Mouse (Mus musculus) MEL (cell line): ENCODE data around the gene H2-DMa. TPM values are rescaled to one million over a fixed set of nuclear protein-coding genes. Genes with fewer than 3 reads are reported as not detected.

Source experiments
- DNase-seq: peaks from one replicate; pipeline ENCODE4 v3.0.0; 2011; ENCODE audit warnings: low read depth, low spot score
- H3K27ac ChIP-seq: 2 replicates; pipeline ENCODE4 v1.5.1; 2012; ENCODE audit warnings: low read depth, mild to moderate bottlenecking, control low read depth, low read length, moderate library complexity; ENCODE audit not compliant: control insufficient read depth
- H3K27me3 ChIP-seq, 2 experiments: fragments of 150-350 bp in 1 of 2; sonication (generic) in 1 of 2; 2 replicates each; pipeline ENCODE4 v1.6.1; 2012; ENCODE audit warnings: low read length in 2 of 2, mild to moderate bottlenecking in 2 of 2, improper control_type of control experiment in 1 of 2, moderate library complexity in 1 of 2; ENCODE audit not compliant: insufficient read depth in 2 of 2, control insufficient read depth in 1 of 2
- H3K36me3 ChIP-seq, 2 experiments: 2 replicates each; pipeline ENCODE4 v1.6.1; 2012 to 2014; ENCODE audit warnings: low read length in 2 of 2, improper control_type of control experiment in 1 of 2, inconsistent platforms in 1 of 2, mild to moderate bottlenecking in 1 of 2; ENCODE audit not compliant: insufficient read depth in 2 of 2, control insufficient read depth in 1 of 2
- H3K4me1 ChIP-seq, 2 experiments: fragments of 150-350 bp in 1 of 2; sonication (generic) in 1 of 2; 2 replicates each; pipeline ENCODE4 v1.6.1; 2012; ENCODE audit warnings: low read length in 2 of 2, improper control_type of control experiment in 1 of 2, mild to moderate bottlenecking in 1 of 2; ENCODE audit not compliant: insufficient read depth in 2 of 2, control insufficient read depth in 1 of 2
- H3K4me3 ChIP-seq, 2 experiments: fragments of 150-350 bp in 1 of 2; sonication (generic) in 1 of 2; 2 replicates each; pipeline ENCODE4 v1.5.1; 2012; ENCODE audit warnings: low read depth in 2 of 2, low read length in 2 of 2, mild to moderate bottlenecking in 2 of 2, moderate library complexity in 2 of 2, control low read depth in 1 of 2, improper control_type of control experiment in 1 of 2; ENCODE audit not compliant: control insufficient read depth in 1 of 2, insufficient read depth in 1 of 2
- H3K79me2 ChIP-seq: 2 replicates; pipeline ENCODE4 v1.6.1; 2012; ENCODE audit warnings: mild to moderate bottlenecking, low read length, moderate library complexity; ENCODE audit not compliant: control insufficient read depth, poor library complexity, insufficient read depth
- H3K9ac ChIP-seq: 2 replicates; pipeline ENCODE4 v1.6.1; 2012; ENCODE audit warnings: low read depth, mild to moderate bottlenecking, control low read depth, low read length, moderate library complexity; ENCODE audit not compliant: control insufficient read depth, poor library complexity, severe bottlenecking
- H3K9me3 ChIP-seq: fragments of 150-350 bp; sonication (generic); replicated peaks from 2 replicates; pipeline ENCODE4 v1.6.1; 2012; ENCODE audit warnings: mild to moderate bottlenecking, low read length, improper control_type of control experiment, moderate library complexity; ENCODE audit not compliant: insufficient read depth
- CHD1 ChIP-seq: IDR thresholded peaks from 2 replicates; pipeline ENCODE4 v1.6.1; 2012; ENCODE audit warnings: low read depth, mild to moderate bottlenecking, inconsistent platforms, low read length, improper control_type of control experiment
- CHD2 ChIP-seq: IDR thresholded peaks from 2 replicates; pipeline ENCODE4 v1.6.1; 2011; ENCODE audit warnings: low read length, improper control_type of control experiment
- CTCF ChIP-seq, 3 experiments: IDR thresholded peaks in 2 of 3; conservative IDR thresholded peaks in 1 of 3; 2 replicates each; pipeline ENCODE4 v1.5.1; 2011 to 2012; ENCODE audit warnings: low read length in 3 of 3, low read depth in 2 of 3, mild to moderate bottlenecking in 2 of 3, improper control_type of control experiment in 1 of 3, inconsistent platforms in 1 of 3, mixed read lengths in 1 of 3, moderate library complexity in 1 of 3; ENCODE audit not compliant: control insufficient read depth in 1 of 3, insufficient read depth in 1 of 3, poor library complexity in 1 of 3, severe bottlenecking in 1 of 3
- EP300 ChIP-seq, 2 experiments: IDR thresholded peaks; 2 replicates each; pipeline ENCODE4 v1.6.1; 2011; ENCODE audit warnings: improper control_type of control experiment in 2 of 2, low read length in 2 of 2, low read depth in 1 of 2, mild to moderate bottlenecking in 1 of 2
- ETS1 ChIP-seq: IDR thresholded peaks from 2 replicates; pipeline ENCODE4 v1.6.1; 2012; ENCODE audit warnings: low read depth, mild to moderate bottlenecking, inconsistent platforms, low read length, improper control_type of control experiment, moderate library complexity
- GABPA ChIP-seq: IDR thresholded peaks from 2 replicates; pipeline ENCODE4 v1.6.1; 2012; ENCODE audit warnings: low read depth, mild to moderate bottlenecking, inconsistent platforms, low read length, improper control_type of control experiment, moderate library complexity
- GATA1 ChIP-seq: IDR thresholded peaks from 2 replicates; pipeline ENCODE4 v1.6.1; 2011; ENCODE audit warnings: low read depth, low read length, improper control_type of control experiment
- HCFC1 ChIP-seq: IDR thresholded peaks from 2 replicates; pipeline ENCODE4 v1.6.1; 2012; ENCODE audit warnings: low read depth, mild to moderate bottlenecking, inconsistent platforms, low read length, improper control_type of control experiment, moderate library complexity
- JUND ChIP-seq: IDR thresholded peaks from 2 replicates; pipeline ENCODE4 v1.6.1; 2011; ENCODE audit warnings: low read depth, mild to moderate bottlenecking, improper control_type of control experiment, low read length
- KAT2A ChIP-seq: conservative IDR thresholded peaks from 2 replicates; pipeline ENCODE4 v1.6.1; 2012; ENCODE audit warnings: low read depth, low read length, improper control_type of control experiment, inconsistent platforms
- MAFK ChIP-seq: IDR thresholded peaks from 2 replicates; pipeline ENCODE4 v1.6.1; 2011; ENCODE audit warnings: low read depth, mild to moderate bottlenecking, low read length, improper control_type of control experiment, borderline replicate concordance
- MAZ ChIP-seq: IDR thresholded peaks from 2 replicates; pipeline ENCODE4 v1.6.1; 2012; ENCODE audit warnings: low read depth, mild to moderate bottlenecking, inconsistent platforms, low read length, improper control_type of control experiment
- MEF2A ChIP-seq: IDR thresholded peaks from 2 replicates; pipeline ENCODE4 v1.6.1; 2014; ENCODE audit warnings: low read depth, mild to moderate bottlenecking, inconsistent platforms, low read length, improper control_type of control experiment; ENCODE audit not compliant: poor library complexity, insufficient replicate concordance, severe bottlenecking; ENCODE audit errors: extremely low read depth
- MXI1 ChIP-seq: IDR thresholded peaks from 2 replicates; pipeline ENCODE4 v1.6.1; 2011; ENCODE audit warnings: mild to moderate bottlenecking, low read depth, low read length, improper control_type of control experiment
- MYB ChIP-seq: IDR thresholded peaks from 2 replicates; pipeline ENCODE4 v1.6.1; 2011; ENCODE audit warnings: mild to moderate bottlenecking, low read depth, low read length, improper control_type of control experiment
- MYC ChIP-seq: IDR thresholded peaks from 2 replicates; pipeline ENCODE4 v1.6.1; 2011; ENCODE audit warnings: low read depth, mild to moderate bottlenecking, low read length, improper control_type of control experiment, moderate library complexity
- NELFE ChIP-seq: IDR thresholded peaks from 2 replicates; pipeline ENCODE4 v1.6.1; 2011; ENCODE audit warnings: low read depth, low read length, improper control_type of control experiment
- NRF1 ChIP-seq: IDR thresholded peaks from 2 replicates; pipeline ENCODE4 v1.6.1; 2014; ENCODE audit warnings: low read depth, mild to moderate bottlenecking, inconsistent platforms, low read length, improper control_type of control experiment, moderate library complexity; ENCODE audit not compliant: poor library complexity, insufficient read depth, severe bottlenecking
- POLR2A ChIP-seq, 2 experiments: IDR thresholded peaks; 2 replicates each; pipeline ENCODE4 v1.6.1; 2011 to 2012; ENCODE audit warnings: low read length in 2 of 2, mild to moderate bottlenecking in 2 of 2, control low read depth in 1 of 2, improper control_type of control experiment in 1 of 2, low read depth in 1 of 2, moderate library complexity in 1 of 2; ENCODE audit not compliant: control insufficient read depth in 1 of 2, insufficient read depth in 1 of 2, poor library complexity in 1 of 2
- POLR2AphosphoS5 ChIP-seq: IDR thresholded peaks from 2 replicates; pipeline ENCODE4 v1.6.1; 2012; ENCODE audit warnings: low read depth, borderline replicate concordance, mild to moderate bottlenecking, inconsistent platforms, low read length, moderate library complexity, mixed read lengths
- RAD21 ChIP-seq: IDR thresholded peaks from 2 replicates; pipeline ENCODE4 v1.6.1; 2011; ENCODE audit warnings: mild to moderate bottlenecking, low read depth, low read length, improper control_type of control experiment
- RCOR1 ChIP-seq: IDR thresholded peaks from 2 replicates; pipeline ENCODE4 v1.6.1; 2012; ENCODE audit warnings: low read depth, mild to moderate bottlenecking, inconsistent platforms, low read length, improper control_type of control experiment
- SIN3A ChIP-seq: IDR thresholded peaks from 2 replicates; pipeline ENCODE4 v1.6.1; 2012; ENCODE audit warnings: low read length, improper control_type of control experiment, inconsistent platforms
- SMC3 ChIP-seq: IDR thresholded peaks from 2 replicates; pipeline ENCODE4 v1.6.1; 2011; ENCODE audit warnings: low read depth, low read length, improper control_type of control experiment
- TAL1 ChIP-seq: IDR thresholded peaks from 2 replicates; pipeline ENCODE4 v1.6.1; 2012; ENCODE audit warnings: mild to moderate bottlenecking, inconsistent platforms, low read length, moderate library complexity, mixed read lengths
- TBP ChIP-seq: IDR thresholded peaks from 2 replicates; pipeline ENCODE4 v1.8.0; 2011; ENCODE audit warnings: low read depth, low read length, improper control_type of control experiment
- TCF12 ChIP-seq: IDR thresholded peaks from 2 replicates; pipeline ENCODE4 v1.6.1; 2014; ENCODE audit warnings: low read depth, mild to moderate bottlenecking, inconsistent platforms, low read length, improper control_type of control experiment, moderate library complexity
- UBTF ChIP-seq: IDR thresholded peaks from 2 replicates; pipeline ENCODE4 v1.6.1; 2012; ENCODE audit warnings: low read depth, mild to moderate bottlenecking, inconsistent platforms, low read length, improper control_type of control experiment, moderate library complexity, borderline replicate concordance; ENCODE audit not compliant: insufficient read depth
- USF1 ChIP-seq: IDR thresholded peaks from 2 replicates; pipeline ENCODE4 v1.6.1; 2014; ENCODE audit warnings: low read depth, mild to moderate bottlenecking, inconsistent platforms, low read length, improper control_type of control experiment, moderate library complexity
- ZC3H11A ChIP-seq: IDR thresholded peaks from 2 replicates; pipeline ENCODE4 v1.6.1; 2012; ENCODE audit warnings: low read depth, mild to moderate bottlenecking, inconsistent platforms, low read length, improper control_type of control experiment
- ZKSCAN1 ChIP-seq: IDR thresholded peaks from 2 replicates; pipeline ENCODE4 v1.6.1; 2012; ENCODE audit warnings: low read depth, mild to moderate bottlenecking, inconsistent platforms, low read length, improper control_type of control experiment, moderate library complexity
- polyA plus RNA-seq, 2 experiments: library from polyadenylated mRNA; stranded (reverse) in 1 of 2; unstranded in 1 of 2; fragments of >175 nt in 1 of 2; fragments of >200 nt in 1 of 2; gene quantifications; 2 replicates each; pipeline versions ENCODE4 v1.2.1 to v1.2.4; 2012; ENCODE audit warnings: low replicate concordance in 2 of 2, low read depth in 1 of 2; ENCODE audit not compliant: insufficient read length in 2 of 2, insufficient read depth in 1 of 2, missing spikeins in 1 of 2
- total RNA-seq: library from RNA; depleted of rRNA; stranded (reverse); fragments of 300-350 nt; gene quantifications from 2 replicates; pipeline ENCODE4 v1.2.3, GENCODE M21; 2012

The H2-DMa gene
- total and polyA plus RNA-seq, 3 experiments: 38.3 to 38.7 TPM; not detected in 1

DNA sequence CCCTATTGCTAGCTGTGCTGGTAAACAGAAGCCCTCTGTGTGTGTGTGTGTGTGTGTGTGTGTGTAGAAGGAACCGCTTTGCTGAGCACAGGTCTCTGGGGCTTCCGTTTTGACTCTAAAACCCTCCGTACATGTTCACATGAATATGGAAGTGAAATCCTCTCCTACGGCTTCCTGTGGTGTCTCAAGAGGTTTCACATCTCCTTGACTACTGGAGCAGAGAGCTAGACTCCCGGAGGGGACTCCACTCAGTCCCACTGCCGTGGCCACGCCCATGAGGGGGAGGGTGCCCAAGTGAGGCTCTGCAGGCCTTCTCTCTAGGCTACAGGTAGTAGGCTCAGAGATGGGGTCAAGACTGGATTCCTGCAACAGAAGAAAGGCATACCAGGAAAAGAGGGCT is 23.7 kb downstream of the H2-DMa start, which contains the start of gene H2-DMb2 (continued):
- TF ChIP-seq KAT2A (no peak), EP300 (IDR thresholded peaks at IDR 0.05; ENCODE audit: low read depth in 1 of 2, low read length in 2 of 2) (0 out of 4 replicates have a peak, but pooled peaks of 1 of the 2 experiments have one; percentile 1), ZKSCAN1 (no peak), RCOR1 (no peak), SMC3 (no peak), MXI1 (no peak; the same call in none of the 2 replicates), TCF12 (no peak), POLR2A (IDR thresholded peaks at IDR 0.05; ENCODE audit: control insufficient read depth in 1 of 2, insufficient read depth in 1 of 2, low read depth in 1 of 2, low read length in 2 of 2, poor library complexity in 1 of 2) (peak in 1 of 2 experiments; percentile 55; a peak in 2 of 4 replicates), POLR2AphosphoS5 (no peak), GABPA (no peak), UBTF (no peak), MYB (no peak), NELFE (no peak; the same call in 1 of the 2 replicates)

DNA sequence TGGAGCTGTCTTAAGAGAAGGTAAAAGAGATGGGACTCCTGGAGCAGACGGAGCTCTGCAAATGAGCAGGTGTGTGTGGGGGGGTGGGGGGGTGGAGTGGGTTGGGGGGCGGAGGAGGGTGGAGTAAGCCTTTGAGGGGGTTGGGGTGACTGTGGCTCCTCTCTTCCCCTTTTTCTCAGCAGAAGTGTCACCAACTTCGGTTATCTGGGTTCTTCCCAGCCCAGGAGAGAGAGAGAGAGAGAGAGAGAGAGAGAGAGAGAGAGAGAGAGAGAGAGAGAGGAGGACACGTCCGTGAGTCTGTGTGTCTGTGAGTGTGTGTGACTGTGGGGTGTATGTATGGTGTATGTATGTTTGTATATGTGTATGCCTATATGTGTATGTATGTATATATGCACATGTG is 24.1 kb downstream of the H2-DMa start:
- Histone ChIP-seq H3K36me3 (peaks cover 0 to 20% of the 10 kb centered on the region in 2 experiments; a peak in 2 of 4 replicates), H3K4me3 (peak overlapping the region; percentile 30 to 40), H3K4me1 (peaks cover 19 to 36% of the 10 kb centered on the region in 2 experiments), H3K79me2 (no peaks in the 10 kb centered on the region), H3K9ac (peak overlapping the region; percentile 44), H3K27me3 (no peaks in the 10 kb centered on the region), H3K9me3 (no peaks in the 10 kb centered on the region), H3K27ac (peak overlapping the region; percentile 71)
- DNase-seq: peak; percentile 84
- TF ChIP-seq CTCF (IDR thresholded peaks at IDR 0.05 in 2 of 3, conservative IDR thresholded peaks at IDR 0.05 in 1 of 3; ENCODE audit: control insufficient read depth in 1 of 3, insufficient read depth in 1 of 3, low read depth in 2 of 3, low read length in 3 of 3, poor library complexity in 1 of 3, severe bottlenecking in 1 of 3) (no peak), TBP (0 out of 2 replicates have a peak, but pooled peaks have one; percentile 41), POLR2A (IDR thresholded peaks at IDR 0.05; ENCODE audit: control insufficient read depth in 1 of 2, insufficient read depth in 1 of 2, low read depth in 1 of 2, low read length in 2 of 2, poor library complexity in 1 of 2) (no peak), JUND (peak; percentile 100), MYC (0 out of 2 replicates have a peak, but pooled peaks have one; percentile 30), NRF1 (no peak), SIN3A (peak; percentile 86), MXI1 (peak; percentile 73), MAZ (peak; percentile 87), ZKSCAN1 (no peak), RCOR1 (peak; percentile 75), TCF12 (peak; percentile 81), TAL1 (peak; percentile 59; the same call in 1 of the 2 replicates), MEF2A (no peak), ETS1 (peak; percentile 85), USF1 (0 out of 2 replicates have a peak, but pooled peaks have one; percentile 10), RAD21 (no peak), HCFC1 (peak; percentile 64), MYB (peak; percentile 34; the same call in 1 of the 2 replicates), MAFK (0 out of 2 replicates have a peak, but pooled peaks have one; percentile 22), CHD1 (no peak), UBTF (0 out of 2 replicates have a peak, but pooled peaks have one; percentile 64), EP300 (IDR thresholded peaks at IDR 0.05; ENCODE audit: low read depth in 1 of 2, low read length in 2 of 2) (peak; percentile 83 to 88), ZC3H11A (0 out of 2 replicates have a peak, but pooled peaks have one; percentile 5), CHD2 (peak; percentile 64; the same call in 1 of the 2 replicates), GATA1 (peak; percentile 77)
